Mouse (Mus musculus) left cerebral cortex, postnatal 4 days (tissue): Measurements from ENCODE around the gene Stpg2. TPM values are rescaled to one million over a fixed set of nuclear protein-coding genes. Genes with fewer than 3 reads are reported as not detected.
A peak's percentile ranks its signal among the peaks of the same experiment; 100 is the strongest.
"Not testable (repeated sequence)": the region's sequence is repeated elsewhere in the genome, so short reads cannot be mapped to it uniquely, and the experiment has no call there.

Experiments used
- DNase-seq: peaks from one replicate; pipeline ENCODE4 v3.0.0-alpha.2; 2022
- intact Hi-C: fragments of 180-260 bp; cut with DNase I; formaldehyde crosslinking; loops from one replicate; pipeline ENCODE4 v1.15.1; 2025
- total RNA-seq, 2 experiments: library from RNA; stranded (reverse); gene quantifications; 2 replicates each; pipeline ENCODE4 v1.2.3; 2021

Stpg2 gene
- total RNA-seq = not detected

DNA sequence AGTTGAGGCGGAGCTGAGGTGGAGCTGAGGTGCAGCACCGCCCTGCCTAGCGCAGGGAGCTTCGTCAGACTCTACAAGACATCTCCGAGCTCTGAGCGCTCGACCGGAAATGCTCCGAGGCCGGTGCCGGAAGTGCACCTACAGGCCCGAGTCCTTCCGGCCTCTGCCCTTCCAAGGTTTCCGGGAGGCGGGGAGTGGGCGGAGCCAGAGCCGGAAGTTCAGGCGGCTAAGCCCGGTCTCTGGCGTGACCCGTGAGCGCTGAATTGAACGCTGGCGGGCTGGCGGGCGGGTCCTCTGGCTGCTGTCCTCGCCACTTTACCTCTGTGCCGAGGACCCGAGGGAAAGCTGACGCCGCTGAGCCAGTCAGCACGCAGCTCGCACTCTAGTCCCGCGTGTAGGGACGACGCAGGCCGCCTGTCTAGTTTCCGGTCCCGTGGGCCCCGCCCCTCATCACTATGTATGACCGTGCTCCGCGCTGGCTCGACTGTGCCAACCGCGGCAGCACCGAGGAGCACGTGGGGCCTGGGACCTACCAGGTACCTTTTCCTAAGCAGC, at the start of gene Stpg2:
Stpg2 (plus strand) TSS at position 251 of the 555 bp plus-strand sequence.
- intact Hi-C loops = no loop called here
- peak; percentile 95 for DNase-seq

DNA sequence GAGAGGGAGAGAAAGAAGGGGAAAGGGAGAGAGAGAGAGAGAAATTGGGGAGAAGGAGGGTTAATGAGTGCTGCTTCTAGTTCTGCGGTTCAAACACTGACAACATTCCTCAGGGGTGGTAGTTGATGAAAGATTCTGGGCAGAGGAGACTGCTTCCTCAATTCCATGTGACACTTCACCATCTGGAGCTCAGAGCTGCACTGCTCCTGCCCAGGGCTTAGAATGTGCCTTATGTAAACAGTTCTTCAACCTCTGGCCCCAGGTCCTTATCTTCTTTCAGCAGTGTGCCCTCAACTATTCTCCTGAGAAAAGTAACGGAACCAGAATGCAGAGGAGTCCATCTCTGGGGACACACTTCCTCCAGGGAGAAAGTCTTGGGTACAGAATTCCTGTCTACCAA, 43.3 kb upstream of the Stpg2 start:
- DNase-seq = no peak
- intact Hi-C loops = no loop called here

DNA sequence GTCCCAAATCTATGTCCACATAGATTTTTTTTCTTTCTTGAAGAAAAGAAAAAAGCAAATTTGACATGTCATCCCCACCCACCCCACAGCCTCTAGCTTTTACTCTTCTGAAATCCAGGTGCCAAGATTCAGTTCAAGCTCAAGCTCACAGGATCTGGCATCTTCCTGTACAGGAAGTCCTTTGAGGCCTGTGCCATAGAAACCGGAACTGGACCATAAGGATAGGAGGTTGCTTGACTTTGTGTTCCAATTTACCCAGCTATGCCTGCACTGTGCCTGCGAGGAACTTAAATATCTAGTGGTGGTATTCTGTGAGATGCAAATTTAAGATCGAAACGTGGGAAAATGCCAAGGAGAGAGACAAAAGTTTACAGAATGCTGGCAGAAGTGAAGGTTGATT, 42.8 kb upstream of the Stpg2 start:
- intact Hi-C loops = no loop called here

DNA sequence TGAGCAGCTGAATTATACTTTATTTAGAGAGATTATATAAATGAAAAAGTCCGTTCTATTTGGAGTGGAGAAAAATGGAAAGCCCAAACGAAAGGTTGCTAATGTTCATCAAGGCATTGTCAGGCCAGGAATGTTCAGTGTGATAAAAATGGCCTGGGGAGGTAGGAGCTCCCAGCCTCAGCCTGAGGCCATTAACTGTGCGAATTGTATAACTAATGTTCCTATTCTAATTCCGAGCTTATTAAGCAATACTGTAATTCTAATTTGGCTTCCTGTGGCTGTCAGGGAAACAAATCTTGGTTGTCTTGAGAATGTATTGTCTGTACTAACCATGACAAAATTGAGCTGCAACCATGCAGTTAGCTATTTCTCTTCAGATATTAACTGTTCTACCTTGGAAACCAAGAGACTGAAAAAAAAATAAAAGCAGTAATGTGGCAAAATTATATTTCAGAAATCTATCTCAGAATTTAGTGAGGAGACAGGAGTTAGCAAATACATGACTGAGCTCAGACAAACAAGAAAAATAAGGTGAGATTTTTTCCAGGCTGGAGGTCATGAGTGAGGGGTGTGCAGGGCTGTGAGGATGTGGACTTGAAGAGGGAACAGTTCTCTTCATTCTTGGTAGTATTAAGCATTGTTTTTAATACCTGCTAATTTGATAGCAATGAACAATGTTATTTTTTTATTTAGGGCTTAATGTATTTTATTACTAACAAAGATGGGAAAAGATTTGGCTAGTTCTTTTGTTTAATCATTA, 36.8 kb upstream of the Stpg2 start:
- no peak for DNase-seq
- intact Hi-C loops = no loop called here

More for the DNA sequence above, 42.8 kb upstream of the Stpg2 start:
- DNase-seq = no peak

DNA sequence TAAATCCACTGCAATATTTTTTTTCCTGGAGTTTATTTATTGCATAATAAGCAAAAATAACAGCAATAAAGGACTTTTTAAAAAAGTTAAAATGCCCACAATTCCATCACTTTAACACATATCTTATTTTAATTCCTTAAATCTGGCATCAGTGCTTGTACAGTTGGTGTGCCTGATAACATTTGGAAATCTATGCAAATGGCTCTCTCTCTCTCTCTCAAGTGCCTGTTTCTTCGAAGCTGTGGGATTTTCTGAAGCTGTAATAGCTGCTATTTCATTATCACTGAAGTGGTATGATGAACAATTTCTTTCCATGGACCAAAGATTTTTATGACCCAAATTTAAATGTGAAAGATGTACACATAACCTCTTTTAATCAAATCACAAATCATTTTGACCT, 35.8 kb upstream of the Stpg2 start:
- no peak for DNase-seq
- intact Hi-C loops = no loop called here

DNA sequence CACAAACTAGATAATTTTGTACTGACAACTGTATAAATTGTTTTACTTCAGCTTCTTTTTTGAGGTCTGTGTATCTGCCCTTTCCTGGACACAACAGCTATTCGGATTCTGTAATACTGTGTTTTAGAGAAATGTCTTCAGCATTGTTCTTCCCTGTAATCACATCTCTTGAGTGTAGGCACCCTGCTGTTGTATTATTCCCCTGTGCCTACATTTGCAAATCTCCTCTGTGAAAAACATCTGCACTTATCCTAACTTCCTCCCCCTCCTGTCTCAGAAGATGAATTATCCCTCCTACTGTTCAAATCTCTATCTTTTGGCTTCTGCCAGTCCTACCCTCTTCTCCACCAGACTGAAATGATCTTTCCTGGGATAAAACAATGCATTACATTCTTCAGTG, 28.6 kb upstream of the Stpg2 start:
- no peak for DNase-seq
- intact Hi-C loops = no loop called here

DNA sequence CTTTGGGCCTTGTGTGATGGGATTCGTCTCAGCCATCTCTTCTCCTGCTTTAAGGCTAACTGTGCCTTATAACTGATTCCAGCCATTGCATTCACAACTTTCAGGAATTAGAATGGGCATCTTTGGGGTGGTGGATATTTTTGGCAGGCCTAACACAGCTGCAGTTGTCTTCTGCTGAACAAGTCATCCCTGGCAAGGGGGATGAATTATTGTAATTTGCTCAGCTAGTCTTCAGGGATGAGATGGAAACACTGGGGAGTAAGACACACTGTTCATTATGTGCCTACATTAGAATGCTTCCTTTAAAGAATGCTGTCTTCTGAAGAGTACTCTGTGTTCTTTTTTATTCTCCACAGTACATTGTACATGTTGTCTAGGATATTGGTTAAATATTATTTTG, 14.0 kb upstream of the Stpg2 start:
- no peak for DNase-seq
- intact Hi-C loops = loop anchor here (10.0 kb wide), 3 partner anchors 117 to 727 kb away; partner anchors contain the start of gene Rap1gds1

DNA sequence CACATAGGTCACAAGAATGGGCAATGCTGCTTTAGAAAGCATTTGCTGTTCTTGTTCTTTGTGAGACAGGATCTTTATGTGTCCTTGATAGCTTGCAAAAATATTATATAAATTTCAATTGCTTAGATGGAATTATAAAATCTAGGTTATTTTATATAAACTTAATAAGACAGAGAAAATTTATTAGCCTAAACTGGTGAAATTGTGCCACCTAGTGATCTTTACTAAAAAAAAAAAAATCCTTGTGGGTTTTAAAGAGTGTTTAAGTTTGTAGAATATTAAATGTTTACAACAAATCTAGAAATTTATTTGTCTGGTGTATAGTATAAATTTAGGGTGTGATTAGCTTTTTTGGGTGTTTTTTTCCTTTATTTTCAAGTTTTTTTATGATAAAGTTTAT, 11.6 kb upstream of the Stpg2 start:
- intact Hi-C loops = loop anchor here (10.0 kb wide), 3 partner anchors 119 to 729 kb away; partner anchors contain the start of gene Rap1gds1
- no peak for DNase-seq

DNA sequence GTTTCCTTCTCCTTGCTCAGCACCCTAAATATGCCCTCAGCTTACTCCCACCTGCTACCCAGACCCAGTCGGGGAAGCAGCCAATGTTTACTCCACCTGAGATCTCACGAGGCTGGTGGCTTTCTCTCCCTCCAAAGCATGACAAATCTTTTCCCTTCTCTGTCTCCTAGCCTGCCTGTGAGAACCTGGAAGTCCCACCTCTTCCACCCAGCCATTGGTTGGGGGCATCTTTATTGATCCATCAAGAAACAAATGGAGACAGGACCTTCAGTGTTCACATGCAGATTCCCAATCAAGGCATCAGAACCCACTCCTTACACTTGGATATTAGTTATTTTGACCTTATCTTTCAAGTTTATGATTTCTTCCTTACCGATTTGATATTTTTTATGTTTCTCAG, 7.1 kb upstream of the Stpg2 start:
- intact Hi-C loops = loop anchor here (10.0 kb wide), 3 partner anchors 124 to 734 kb away; partner anchors contain the start of gene Rap1gds1

DNA sequence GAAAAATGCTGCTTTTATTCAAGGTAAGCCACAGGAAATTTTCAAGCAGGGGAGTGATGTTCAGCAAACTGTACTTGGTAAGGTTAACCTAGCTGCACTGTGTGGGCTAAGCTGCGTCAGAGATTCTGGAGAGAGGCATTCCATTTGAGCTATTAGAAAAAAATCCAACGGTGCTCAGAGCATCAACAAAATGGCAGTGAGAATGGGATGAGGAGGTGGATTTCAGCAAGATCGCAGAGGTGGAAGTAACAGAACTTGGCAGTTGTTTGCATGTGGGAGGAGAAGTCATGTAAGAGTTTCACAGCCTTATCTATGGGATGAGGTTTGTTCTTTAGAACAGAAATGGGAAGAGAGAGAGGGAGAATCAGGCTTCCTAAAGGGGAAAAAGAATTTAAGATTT, 5.2 kb upstream of the Stpg2 start:
- no peak for DNase-seq
- intact Hi-C loops = loop anchor here (5.0 kb wide), 1 partner anchor 108 kb away; no protein-coding TSS in a partner anchor

More for the DNA sequence above, 7.1 kb upstream of the Stpg2 start:
- no peak for DNase-seq

DNA sequence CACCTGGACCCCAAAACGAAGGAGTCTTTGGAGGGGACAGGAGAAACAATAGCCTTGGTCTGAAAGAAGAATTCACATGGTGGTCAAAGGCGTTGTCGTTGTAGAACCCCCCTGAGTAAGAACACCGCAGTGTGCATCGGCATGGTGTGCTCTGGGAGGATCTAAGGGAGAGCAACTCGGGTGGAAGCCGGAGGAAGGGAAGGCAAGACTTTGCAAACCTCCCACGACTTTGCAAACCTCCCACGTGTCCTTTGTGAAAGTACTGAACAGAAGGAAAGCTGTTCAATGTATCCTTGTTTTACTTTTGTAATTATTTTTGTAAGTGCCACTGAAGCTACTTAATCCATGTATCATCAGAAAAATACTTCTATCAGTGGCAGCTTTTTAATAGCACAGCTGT, 11.5 kb downstream of the Stpg2 start:
- intact Hi-C loops = no loop called here
- no peak for DNase-seq

DNA sequence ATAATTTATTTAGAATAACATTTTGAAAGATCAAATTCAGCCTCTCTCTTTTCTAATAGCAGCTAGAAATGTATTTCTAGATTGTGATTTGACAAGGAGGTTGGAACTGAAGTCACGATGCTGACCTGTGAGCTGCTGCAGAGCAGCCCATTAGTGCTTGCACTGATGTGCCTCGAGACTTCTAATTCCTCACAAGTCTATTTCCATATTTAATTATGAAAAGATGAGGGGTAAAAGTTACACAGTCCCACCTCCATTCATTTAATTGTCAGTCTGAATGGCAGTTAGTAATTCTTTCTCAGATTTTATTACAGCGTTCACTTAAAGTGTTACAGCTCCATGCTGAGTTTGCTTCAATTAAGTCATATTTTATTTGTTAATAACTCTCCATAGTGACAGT, 19.6 kb downstream of the Stpg2 start:
- DNase-seq = no peak
- intact Hi-C loops = no loop called here

DNA sequence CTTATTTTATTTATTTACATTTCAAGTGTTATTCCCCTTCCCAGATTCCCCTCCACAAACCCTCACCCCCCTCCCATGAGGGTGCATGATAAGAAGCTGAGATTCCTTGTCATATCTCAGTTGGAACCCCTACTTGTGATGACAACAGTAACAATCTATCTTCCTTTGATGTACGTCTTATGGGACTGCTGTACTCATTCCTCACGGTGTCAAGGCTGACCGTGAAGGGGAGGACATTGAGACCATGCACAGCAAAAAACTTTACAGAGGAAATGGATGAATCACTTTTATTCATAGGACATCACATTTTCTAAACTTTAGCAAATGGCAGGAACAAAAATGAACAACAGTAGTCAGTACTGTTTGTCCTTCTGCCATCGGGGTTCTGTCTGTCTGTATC, 21.3 kb downstream of the Stpg2 start:
- no peak for DNase-seq
- intact Hi-C loops = no loop called here

DNA sequence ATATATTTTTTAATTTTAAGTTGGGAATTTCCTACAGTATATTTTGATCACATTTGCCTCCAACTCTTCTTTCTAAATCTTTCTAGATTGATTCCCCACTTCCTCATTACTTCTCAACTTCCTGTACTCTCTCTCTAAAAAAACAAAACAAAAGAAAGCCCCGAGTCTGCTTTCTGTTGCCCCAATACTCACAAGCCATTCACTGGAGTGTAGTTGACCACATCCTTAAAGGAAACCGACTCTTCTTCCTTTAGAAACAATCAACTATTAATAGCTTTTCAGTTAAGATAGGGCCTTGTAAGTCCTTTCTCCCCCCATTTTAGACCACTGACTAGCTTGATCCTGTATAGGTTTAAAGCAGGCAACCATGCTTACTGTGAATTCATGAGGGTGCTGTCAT, 39.7 kb downstream of the Stpg2 start:
- intact Hi-C loops = no loop called here
- DNase-seq = no peak

DNA sequence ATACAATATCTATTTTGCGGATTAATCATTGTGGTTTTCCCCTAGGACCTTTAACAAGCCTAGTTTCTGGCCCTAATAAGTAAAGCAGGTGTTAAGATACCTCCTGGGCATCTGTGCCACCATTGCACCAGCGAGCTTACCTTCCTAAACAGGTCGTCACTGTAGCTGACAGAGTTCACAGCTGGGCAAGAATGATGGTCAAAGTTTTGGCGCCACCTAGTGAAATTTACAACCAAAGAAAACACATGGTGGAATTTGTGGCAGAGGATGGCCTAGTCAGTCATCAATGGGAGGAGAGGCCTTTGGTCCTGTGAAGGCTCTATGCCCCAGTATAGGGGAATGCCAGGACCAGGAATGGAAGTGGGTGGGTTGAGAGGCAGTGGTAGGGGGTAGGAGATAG, 41.0 kb downstream of the Stpg2 start:
- intact Hi-C loops = no loop called here

DNA sequence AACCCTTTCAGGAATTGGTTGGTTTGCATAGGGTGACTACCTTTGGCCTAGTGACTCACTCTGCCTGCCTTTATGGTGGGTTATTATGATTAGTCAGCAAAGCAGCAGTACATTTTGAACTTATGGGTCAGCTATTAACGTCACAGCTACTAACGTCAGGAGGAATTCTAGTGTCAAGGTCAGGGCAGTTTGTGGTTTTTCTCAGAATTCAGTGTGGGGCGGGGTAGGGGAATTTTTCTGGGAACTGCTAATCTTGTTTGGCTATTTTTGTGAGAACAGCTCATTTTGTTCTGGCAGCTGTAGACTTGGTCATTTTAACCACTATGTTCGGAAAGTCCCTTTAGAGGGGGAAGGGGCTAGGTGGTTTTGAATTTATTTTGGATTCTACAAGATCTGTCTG, 56.9 kb downstream of the Stpg2 start:
- intact Hi-C loops, DNase-seq: not testable (repeated sequence)

More for the DNA sequence above, 41.0 kb downstream of the Stpg2 start:
- DNase-seq = no peak

DNA sequence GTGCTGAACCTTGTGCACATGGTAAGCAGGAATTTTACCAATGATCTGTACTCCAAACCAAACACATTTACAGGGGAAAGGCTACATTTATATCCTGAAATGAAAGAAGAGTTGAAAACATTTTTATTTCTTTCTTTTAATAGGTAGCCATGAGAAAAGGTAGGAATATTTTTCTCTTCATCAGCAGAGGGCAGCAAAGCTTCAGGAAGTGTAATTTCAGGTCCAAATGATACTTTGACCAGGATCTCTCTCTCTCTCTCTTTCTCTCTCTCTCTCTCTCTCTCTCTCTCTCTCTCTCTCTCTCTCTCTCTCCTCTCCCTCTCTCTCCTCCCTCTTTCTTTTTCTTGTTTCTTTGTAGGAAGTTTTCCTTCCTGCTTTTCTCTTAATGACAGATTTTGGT, 92.4 kb downstream of the Stpg2 start:
- intact Hi-C loops = no loop called here
- DNase-seq = no peak

DNA sequence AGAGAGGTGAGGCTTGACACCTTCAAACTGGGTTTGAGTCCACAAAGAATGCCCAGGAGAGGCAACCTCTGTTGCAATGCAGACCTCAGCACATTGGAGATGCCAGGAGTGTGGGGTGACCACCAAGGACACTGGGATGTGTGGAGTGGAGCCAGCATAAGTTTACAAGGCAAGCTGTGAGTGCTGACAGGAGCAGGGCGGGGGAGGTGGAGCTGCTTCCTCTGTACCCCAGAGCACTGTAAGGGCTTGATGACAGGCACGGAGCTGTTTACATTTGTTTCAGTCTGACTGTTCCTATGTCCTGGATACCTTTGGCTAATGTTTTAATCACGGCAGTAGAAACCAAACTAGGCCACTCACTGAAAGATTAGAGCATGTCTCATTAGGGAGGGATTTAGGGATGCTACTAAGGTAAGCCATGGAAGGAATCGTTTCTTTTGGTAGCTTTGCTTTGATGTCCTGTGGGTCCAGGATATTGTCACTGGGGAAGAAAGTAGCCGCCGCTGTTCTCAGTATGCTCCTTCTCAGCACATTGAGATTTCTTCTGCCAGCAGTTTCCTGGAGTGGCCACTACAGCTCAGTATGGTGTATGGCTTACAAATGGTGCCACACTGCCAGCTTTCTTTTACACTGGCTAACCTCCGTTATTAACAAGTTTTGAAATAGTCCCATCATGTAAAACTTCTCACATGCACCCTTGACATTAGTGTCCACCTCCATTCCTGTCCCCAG, 102.8 kb downstream of the Stpg2 start:
- DNase-seq = no peak
- intact Hi-C loops = no loop called here

DNA sequence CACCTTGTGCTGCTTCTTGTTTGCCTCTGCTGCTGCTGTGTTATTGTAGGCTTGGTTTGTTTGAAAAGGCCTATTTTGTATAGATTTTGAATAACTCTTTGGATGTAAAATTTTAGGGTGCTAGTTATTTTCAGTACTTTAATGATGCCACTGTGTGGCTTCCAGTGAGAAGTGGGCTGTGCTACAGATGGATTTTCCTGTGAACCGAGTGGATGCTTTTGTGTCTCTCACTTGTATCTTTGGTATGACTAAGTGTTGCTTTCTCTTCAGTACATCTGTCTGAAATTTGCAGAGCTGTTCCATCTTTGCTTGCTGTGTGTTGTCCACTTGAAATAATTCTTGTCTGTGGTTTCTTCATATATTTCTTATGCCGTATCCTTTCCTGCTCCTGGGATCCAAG, 106.2 kb downstream of the Stpg2 start:
- intact Hi-C loops = no loop called here
- DNase-seq = no peak

DNA sequence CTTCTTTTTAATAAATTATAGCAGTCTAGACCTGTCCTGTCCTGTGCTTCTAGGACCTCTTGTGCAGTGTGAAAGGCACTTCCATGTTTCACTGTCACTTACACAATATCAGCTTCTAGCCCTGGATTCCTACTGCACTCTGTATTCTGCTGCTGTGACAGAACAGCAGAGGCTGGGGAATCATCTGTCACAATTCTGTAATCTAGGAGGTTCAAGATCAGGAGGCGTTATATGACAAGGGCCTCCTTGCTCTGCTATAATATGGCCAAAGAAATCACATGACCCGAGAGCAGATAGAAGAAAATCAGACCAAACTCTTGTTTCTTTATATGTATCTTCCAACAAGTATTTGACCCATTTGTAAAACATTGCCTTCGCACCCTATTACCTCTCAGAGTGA, 175.0 kb downstream of the Stpg2 start:
- intact Hi-C loops = no loop called here
- no peak for DNase-seq

DNA sequence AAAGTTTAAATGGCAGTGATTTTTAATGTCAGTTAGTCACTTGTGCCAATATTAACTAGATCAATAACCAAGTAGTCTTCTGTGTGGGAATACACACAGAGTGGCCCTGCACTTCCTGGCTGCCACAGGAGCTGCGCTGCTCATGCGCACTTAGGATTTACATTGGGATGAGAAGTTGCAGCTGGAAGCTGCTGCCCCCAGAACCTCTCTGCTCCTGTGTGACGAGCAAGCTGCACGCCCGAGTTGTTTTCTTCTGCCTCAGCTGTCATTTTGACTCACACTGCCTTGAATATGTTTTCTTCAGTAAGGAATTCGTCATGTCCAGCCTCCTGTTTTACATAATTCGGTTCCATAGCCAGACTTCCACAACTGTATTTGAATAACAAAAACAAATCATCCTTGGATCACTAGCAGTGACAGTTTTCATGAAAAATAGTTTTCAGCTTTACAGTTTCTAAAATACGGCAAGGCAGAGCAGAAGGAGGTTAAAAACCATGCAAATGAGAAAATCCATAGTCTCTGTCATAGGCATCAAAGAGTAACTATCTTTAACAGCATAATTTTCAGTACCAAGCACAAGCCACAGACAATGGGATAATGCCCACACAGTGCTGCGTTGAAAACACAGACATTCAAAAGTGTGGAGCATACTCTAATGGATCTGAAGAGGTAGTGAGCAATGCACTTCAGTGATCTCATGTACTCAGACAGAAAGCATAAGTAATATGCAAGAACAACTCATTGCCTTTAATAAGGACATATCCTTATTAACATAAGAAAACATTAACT, 191.8 kb downstream of the Stpg2 start:
- no peak for DNase-seq
- intact Hi-C loops = no loop called here
